Mouse (Mus musculus) spleen, adult 2 months (tissue): ENCODE data around the gene Prcc. TPM values are rescaled to one million over a fixed set of nuclear protein-coding genes. Genes with fewer than 3 reads are reported as not detected.

Source experiments
- DNase-seq, 2 experiments: peaks; one replicate each; pipeline versions ENCODE4 v3.0.0 to v3.0.0-alpha.2; 2012 to 2021; ENCODE audit warnings: low spot score in 2 of 2, low read depth in 1 of 2
- H3K27ac ChIP-seq: fragments of 200-500 bp; 2 replicates; pipeline ENCODE4 v1.5.1; 2012; ENCODE audit warnings: low read length, inconsistent platforms; ENCODE audit not compliant: insufficient read depth
- H3K27me3 ChIP-seq: fragments of 200-500 bp; 2 replicates; pipeline ENCODE4 v1.6.1; 2012; ENCODE audit warnings: mild to moderate bottlenecking, moderate library complexity, low read length, inconsistent platforms; ENCODE audit not compliant: control insufficient read depth, insufficient read depth
- H3K36me3 ChIP-seq: fragments of 200-500 bp; 2 replicates; pipeline ENCODE4 v1.6.1; 2012; ENCODE audit warnings: mild to moderate bottlenecking, low read length, inconsistent platforms; ENCODE audit not compliant: control insufficient read depth, insufficient read depth
- H3K4me1 ChIP-seq: fragments of 200-500 bp; 2 replicates; pipeline ENCODE4 v1.6.1; 2011; ENCODE audit warnings: inconsistent platforms; ENCODE audit not compliant: control insufficient read depth, insufficient read depth, insufficient read length
- H3K4me3 ChIP-seq: fragments of 200-500 bp; 2 replicates; pipeline ENCODE4 v1.5.1; 2011; ENCODE audit warnings: mild to moderate bottlenecking, inconsistent platforms; ENCODE audit not compliant: insufficient read depth, insufficient read length; ENCODE audit errors: extremely low read depth
- CTCF ChIP-seq: fragments of 200-500 bp; IDR thresholded peaks from 2 replicates; pipeline ENCODE4 v1.5.1; 2011; ENCODE audit warnings: mild to moderate bottlenecking, inconsistent platforms; ENCODE audit not compliant: insufficient read depth, insufficient read length, insufficient replicate concordance; ENCODE audit errors: extremely low read depth
- POLR2A ChIP-seq: fragments of 200-500 bp; IDR thresholded peaks from 2 replicates; pipeline ENCODE4 v1.6.1; 2011; ENCODE audit warnings: low read depth, low read length, inconsistent platforms
- WGBS: fragments of 180-500 bp; shearing (Covaris S2); methylation state at CpG from one replicate; pipeline ENCODE4 v1.1.7; 2018; 5-methylcytosine and 5-hydroxymethylcytosine counted together
- polyA plus RNA-seq: library from polyadenylated mRNA; depleted of rRNA; stranded (reverse); fragments of >200 nt; gene quantifications from 2 replicates; pipeline ENCODE4 v1.2.3, GENCODE M21; 2012

Gene Prcc
- polyA plus RNA-seq, 1 experiment = 23.3 TPM

GRCm38 (mm10) chr3:87927452-87927851, 42.0 kb upstream of the Prcc start:
- 95% methylated on average over 5 of the region's 5 CpGs for WGBS
- no peak for DNase-seq
- no peak overlapping the region for H3K4me3 ChIP-seq
- no peak overlapping the region for H3K27ac ChIP-seq
- H3K36me3 ChIP-seq = peaks cover 26% of the 10 kb centered on the region
- H3K4me1 ChIP-seq = peaks cover 6% of the 10 kb centered on the region; the same call in 1 of the 2 replicates
- no peaks in the 10 kb centered on the region for H3K27me3 ChIP-seq
- TF ChIP-seq POLR2A (no peak), CTCF (no peak)

GRCm38 (mm10) chr3:87924996-87925395, 39.6 kb upstream of the Prcc start:
- no peaks in the 10 kb centered on the region for H3K27me3 ChIP-seq
- H3K36me3 ChIP-seq = peaks cover 27% of the 10 kb centered on the region
- TF ChIP-seq CTCF (no peak), POLR2A (no peak)
- H3K4me1 ChIP-seq = no peaks in the 10 kb centered on the region; the same call in 1 of the 2 replicates
- H3K27ac ChIP-seq = no peak overlapping the region
- DNase-seq = no peak
- H3K4me3 ChIP-seq = no peak overlapping the region
- WGBS = 96% methylated on average over 7 of the region's 7 CpGs

GRCm38 (mm10) chr3:87920270-87920943, 35.0 kb upstream of the Prcc start:
- Histone ChIP-seq H3K36me3 (peaks cover 23% of the 10 kb centered on the region), H3K27me3 (no peaks in the 10 kb centered on the region), H3K4me1 (no peaks in the 10 kb centered on the region), H3K27ac (no peak overlapping the region), H3K4me3 (peak overlapping the region; percentile 18; the same call in 1 of the 2 replicates)
- no peak for DNase-seq
- 63% methylated on average over 9 of the region's 9 CpGs for WGBS
- no peak for TF ChIP-seq CTCF
- TF ChIP-seq POLR2A = no peak

- Histone ChIP-seq H3K4me3 (peak within 1 kb of the TSS; percentile 72), H3K27ac (peak within 1 kb of the TSS; percentile 51), H3K27me3 (no peaks in the 10 kb centered on the region), H3K4me1 (no peaks in the 10 kb centered on the region), H3K36me3 (peaks cover 25% of the 10 kb centered on the region)
- WGBS = under 1% methylated on average over 30 of the region's 30 CpGs
- no peak for TF ChIP-seq CTCF
- peak; percentile 9; the same call in 1 of the 2 replicates for TF ChIP-seq POLR2A
- DNase-seq = peak; percentile 53 to 65
These were observed 34.1 kb upstream of the Prcc start, which contains the start of gene Mrpl24 for GRCm38 (mm10) chr3:87919336-87920108. TSS of gene Mrpl24 (plus strand) at chr3:87919506.

- Histone ChIP-seq H3K27me3 (no peaks in the 10 kb centered on the region), H3K4me1 (no peaks in the 10 kb centered on the region), H3K4me3 (no peak overlapping the region), H3K36me3 (peaks cover 25% of the 10 kb centered on the region), H3K27ac (no peak overlapping the region)
- TF ChIP-seq POLR2A (no peak), CTCF (no peak)
- WGBS = 93% methylated on average over 1 of the region's 1 CpGs
- DNase-seq = no peak
These were observed 33.1 kb upstream of the Prcc start for GRCm38 (mm10) chr3:87918551-87918950.

- peaks cover 22% of the 10 kb centered on the region for H3K36me3 ChIP-seq
- no peak overlapping the region for H3K27ac ChIP-seq
- 95% methylated on average over 1 of the region's 1 CpGs for WGBS
- H3K4me1 ChIP-seq = no peaks in the 10 kb centered on the region
- H3K4me3 ChIP-seq = no peak overlapping the region
- TF ChIP-seq POLR2A (no peak), CTCF (no peak)
- no peak for DNase-seq
- no peaks in the 10 kb centered on the region for H3K27me3 ChIP-seq
These were observed 31.6 kb upstream of the Prcc start for GRCm38 (mm10) chr3:87916990-87917389.

GRCm38 (mm10) chr3:87913891-87914290, 28.5 kb upstream of the Prcc start:
- Histone ChIP-seq H3K27ac (no peak overlapping the region), H3K4me1 (peaks cover 10% of the 10 kb centered on the region; the same call in 1 of the 2 replicates), H3K36me3 (peaks cover 20% of the 10 kb centered on the region), H3K4me3 (no peak overlapping the region), H3K27me3 (no peaks in the 10 kb centered on the region)
- no peak for DNase-seq
- TF ChIP-seq POLR2A (no peak), CTCF (no peak)
- 96% methylated on average over 10 of the region's 10 CpGs for WGBS
